Mouse (Mus musculus) adrenal gland, adult (tissue): ENCODE measurements at regions not wholly inside any gene's neighbourhood (a gene's known extent, or its start where the extent isn't known, plus 50 kb on each side); places are given as distances from the start of the nearest gene placed in this dataset.

Experiments
- DNase-seq, 2 experiments: peaks; one replicate each; pipeline ENCODE4 v3.0.0; 2022 to 2023; ENCODE audit warnings: low spot score in 1 of 2; ENCODE audit not compliant: inconsistent age in 2 of 2

- DNase-seq: no peak
These were observed 137.2 kb upstream of the Speer3 start for GRCm38 (mm10) chr5:13654173-13654572.

- DNase-seq: peak; percentile 41 to 77
These were observed 133.1 kb upstream of the Speer3 start for GRCm38 (mm10) chr5:13658301-13658700.

GRCm38 (mm10) chr5:13659514-13659913 is 131.9 kb upstream of the Speer3 start:
- DNase-seq: no peak

- peak in 1 of 2 experiments; percentile 35 for DNase-seq
These were observed 124.0 kb upstream of the Speer3 start for GRCm38 (mm10) chr5:13667444-13667843.

- DNase-seq: no peak
These were observed 122.6 kb upstream of the Speer3 start for GRCm38 (mm10) chr5:13668840-13669239.

- DNase-seq: no peak
These were observed 100.3 kb upstream of the Speer3 start for GRCm38 (mm10) chr5:13690929-13691806.

GRCm38 (mm10) chr5:13694847-13695246 is 96.6 kb upstream of the Speer3 start:
- DNase-seq: no peak
